Mouse (Mus musculus) embryonic facial prominence, embryonic 14.5 days (tissue): Measurements from ENCODE around the gene Abhd2. TPM values are rescaled to one million over a fixed set of nuclear protein-coding genes. Genes with fewer than 3 reads are reported as not detected.

ENCODE experiments used
- ATAC-seq: fragments of 200-750 bp; cut with Nextera tagmentation; 2 replicates; pipeline ENCODE4 v1.8.0; 2017; ENCODE audit warnings: low read depth, moderate number of reproducible peaks, moderate TSS enrichment
- DNase-seq: peaks from one replicate; pipeline ENCODE4 v3.0.0-alpha.2; 2015; ENCODE audit warnings: low spot score
- H3K27ac ChIP-seq: fragments of 300-500 bp; sonication (generic); replicated peaks from 2 replicates; pipeline ENCODE4 v1.5.1; 2014; ENCODE audit warnings: low read depth, mild to moderate bottlenecking, low read length, moderate library complexity
- H3K27me3 ChIP-seq: fragments of 300-500 bp; sonication (generic); replicated peaks from 2 replicates; pipeline ENCODE4 v1.6.1; 2014; ENCODE audit warnings: low read length; ENCODE audit not compliant: control insufficient read depth, insufficient read depth
- H3K36me3 ChIP-seq: fragments of 300-500 bp; sonication (generic); 2 replicates; pipeline ENCODE4 v1.6.1; 2014; ENCODE audit warnings: low read length, mixed read lengths; ENCODE audit not compliant: control insufficient read depth, insufficient read depth
- H3K4me1 ChIP-seq: fragments of 300-500 bp; sonication (generic); 2 replicates; pipeline ENCODE4 v1.6.1; 2014; ENCODE audit warnings: antibody characterized with exemption, low read length; ENCODE audit not compliant: control insufficient read depth, insufficient read depth
- H3K4me2 ChIP-seq: fragments of 300-500 bp; sonication (generic); 2 replicates; pipeline ENCODE4 v1.6.1; 2014; ENCODE audit warnings: low read depth, mild to moderate bottlenecking, low read length, moderate library complexity, mixed read lengths
- H3K4me3 ChIP-seq: fragments of 300-500 bp; sonication (generic); 2 replicates; pipeline ENCODE4 v1.5.1; 2014; ENCODE audit warnings: low read depth, mild to moderate bottlenecking, low read length
- H3K9ac ChIP-seq: fragments of 300-500 bp; sonication (generic); 2 replicates; pipeline ENCODE4 v1.6.1; 2014; ENCODE audit warnings: low read depth, mild to moderate bottlenecking, low read length, moderate library complexity, mixed read lengths
- H3K9me3 ChIP-seq: fragments of 300-500 bp; sonication (generic); 2 replicates; pipeline ENCODE4 v1.6.1; 2016; ENCODE audit warnings: low read length; ENCODE audit not compliant: control insufficient read depth
- WGBS: fragments of 180-500 bp; shearing (Covaris S2); extraction: QIAGEN DNeasy Blood & Tissue Kit; methylation state at CpG from one replicate; pipeline ENCODE4 v1.1.7; 2014; 5-methylcytosine and 5-hydroxymethylcytosine counted together
- polyA plus RNA-seq: library from polyadenylated mRNA; unstranded; fragments of >200 nt; fragmentation: Nextera tagmentation; extraction: Ambion mirVana; gene quantifications from 2 replicates; pipeline ENCODE4 v1.2.1, GENCODE M21; 2014

Gene Abhd2
- polyA plus RNA-seq, 1 experiment from 2014 or later: 14.5 TPM

DNA sequence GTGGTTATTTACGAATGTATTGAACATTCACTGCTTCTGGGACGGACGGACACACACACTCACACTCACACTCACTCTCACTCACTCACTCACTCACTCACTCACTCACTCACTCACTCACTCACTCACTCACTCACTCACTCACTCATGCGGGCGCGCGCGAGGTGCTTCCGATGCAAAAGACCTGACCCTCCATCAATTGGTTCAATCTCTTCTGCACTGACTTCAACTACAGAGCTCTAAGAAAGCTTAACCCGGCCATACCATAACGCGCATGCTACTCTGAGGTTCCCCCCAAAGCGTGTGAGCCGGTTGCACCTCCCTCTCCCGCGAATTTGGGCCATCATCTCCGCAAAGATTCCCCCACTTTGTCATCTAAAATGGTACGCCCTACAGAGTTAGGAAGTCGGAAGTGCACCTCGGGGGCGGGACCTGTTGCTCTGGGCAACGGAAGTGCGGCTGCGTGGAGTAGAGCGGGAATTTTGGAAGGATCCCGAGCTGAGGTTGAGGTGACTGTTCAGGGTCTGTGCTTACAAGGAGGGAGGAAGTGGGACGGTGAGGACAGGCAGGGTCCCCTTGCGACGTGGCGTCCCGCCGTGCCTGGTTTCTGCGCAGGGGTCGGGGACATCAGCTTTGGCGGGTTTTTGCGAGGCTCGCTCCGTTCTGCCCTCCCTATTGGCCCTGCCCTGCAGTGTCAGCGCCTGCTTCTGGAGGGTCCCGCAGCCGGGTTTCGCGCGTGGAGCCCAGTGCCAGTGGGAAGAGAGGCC lies 119.1 kb downstream of the Abhd2 start, which contains the start of gene Fanci:
Gene Fanci (plus strand): TSS at position 47 of the 767 bp plus-strand sequence.
- Histone ChIP-seq H3K27me3 (no peaks in the 10 kb centered on the region), H3K36me3 (no peaks in the 10 kb centered on the region), H3K4me2 (peak within 1 kb of the TSS; percentile 90), H3K27ac (peak within 1 kb of the TSS; percentile 87), H3K9me3 (no peaks in the 10 kb centered on the region), H3K4me3 (peak within 1 kb of the TSS; percentile 53), H3K9ac (peak within 1 kb of the TSS; percentile 69), H3K4me1 (peaks cover 4% of the 10 kb centered on the region; the same call in 1 of the 2 replicates)
- DNase-seq (peak; percentile 97), ATAC-seq (peak; percentile 95)
- WGBS: under 1% methylated on average over 34 of the region's 44 CpGs

- 53% methylated on average over 9 of the region's 9 CpGs for WGBS
- peak overlapping the region; percentile 90 for H3K4me2 ChIP-seq
- H3K27me3 ChIP-seq: no peaks in the 10 kb centered on the region
- peak overlapping the region; percentile 69 for H3K9ac ChIP-seq
- DNase-seq (no peak), ATAC-seq (no peak)
- 0 out of 2 replicates have a peak overlapping the region, but pooled peaks have one; percentile 87 for H3K27ac ChIP-seq
- peak overlapping the region; percentile 53 for H3K4me3 ChIP-seq
- H3K4me1 ChIP-seq: peaks cover 4% of the 10 kb centered on the region; the same call in 1 of the 2 replicates
- no peaks in the 10 kb centered on the region for H3K36me3 ChIP-seq
- H3K9me3 ChIP-seq: no peaks in the 10 kb centered on the region
These were observed 120.0 kb downstream of the Abhd2 start for GRCm38 (mm10) chr7:79392860-79393513.

GRCm38 (mm10) chr7:79393924-79394323 lies 120.9 kb downstream of the Abhd2 start:
- 99% methylated on average over 7 of the region's 7 CpGs for WGBS
- no peak overlapping the region for H3K9ac ChIP-seq
- no peaks in the 10 kb centered on the region for H3K9me3 ChIP-seq
- no peaks in the 10 kb centered on the region for H3K27me3 ChIP-seq
- no peak overlapping the region for H3K4me2 ChIP-seq
- no peak for DNase-seq
- H3K4me3 ChIP-seq: no peak overlapping the region
- peaks cover 4% of the 10 kb centered on the region; the same call in 1 of the 2 replicates for H3K4me1 ChIP-seq
- no peak for ATAC-seq
- no peak overlapping the region for H3K27ac ChIP-seq
- H3K36me3 ChIP-seq: no peaks in the 10 kb centered on the region

DNA sequence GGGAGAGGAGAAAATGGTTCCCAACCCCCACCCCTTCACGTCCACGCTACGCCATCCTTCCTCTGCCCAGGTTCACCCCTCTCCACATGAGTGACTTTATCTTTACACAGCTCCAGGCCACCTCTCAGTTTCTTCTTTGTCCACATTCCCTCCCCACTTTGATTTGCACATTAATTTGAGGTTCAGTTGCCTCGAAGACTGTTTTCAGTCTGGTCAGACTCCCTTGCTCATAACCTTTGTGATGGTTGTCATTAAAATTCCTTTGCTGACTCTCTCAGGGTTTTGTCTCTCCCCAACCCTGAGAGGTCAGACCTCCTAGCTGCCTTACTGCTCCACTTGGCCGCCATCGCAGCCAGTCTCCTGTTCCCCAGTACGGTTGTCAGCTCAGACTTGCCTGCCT lies 121.7 kb downstream of the Abhd2 start:
- ATAC-seq: no peak
- WGBS: 69% methylated on average over 7 of the region's 7 CpGs
- no peaks in the 10 kb centered on the region for H3K27me3 ChIP-seq

GRCm38 (mm10) chr7:79395186-79395585 lies 122.2 kb downstream of the Abhd2 start:
- Histone ChIP-seq H3K36me3 (no peaks in the 10 kb centered on the region), H3K4me1 (peaks cover 4% of the 10 kb centered on the region; the same call in 1 of the 2 replicates), H3K4me3 (no peak overlapping the region), H3K9ac (no peak overlapping the region), H3K9me3 (no peaks in the 10 kb centered on the region), H3K4me2 (no peak overlapping the region), H3K27ac (no peak overlapping the region), H3K27me3 (no peaks in the 10 kb centered on the region)
- ATAC-seq (no peak), DNase-seq (no peak)
- WGBS: 84% methylated on average over 7 of the region's 7 CpGs

More for the DNA sequence above, 121.7 kb downstream of the Abhd2 start:
- no peak overlapping the region for H3K9ac ChIP-seq
- H3K36me3 ChIP-seq: no peaks in the 10 kb centered on the region
- H3K9me3 ChIP-seq: no peaks in the 10 kb centered on the region
- H3K4me1 ChIP-seq: peaks cover 4% of the 10 kb centered on the region; the same call in 1 of the 2 replicates
- no peak overlapping the region for H3K4me2 ChIP-seq
- no peak overlapping the region for H3K27ac ChIP-seq
- DNase-seq: no peak
- no peak overlapping the region for H3K4me3 ChIP-seq

- WGBS: 81% methylated on average over 10 of the region's 10 CpGs
- H3K27ac ChIP-seq: no peak overlapping the region
These were observed 124.5 kb downstream of the Abhd2 start for GRCm38 (mm10) chr7:79397446-79397963.

DNA sequence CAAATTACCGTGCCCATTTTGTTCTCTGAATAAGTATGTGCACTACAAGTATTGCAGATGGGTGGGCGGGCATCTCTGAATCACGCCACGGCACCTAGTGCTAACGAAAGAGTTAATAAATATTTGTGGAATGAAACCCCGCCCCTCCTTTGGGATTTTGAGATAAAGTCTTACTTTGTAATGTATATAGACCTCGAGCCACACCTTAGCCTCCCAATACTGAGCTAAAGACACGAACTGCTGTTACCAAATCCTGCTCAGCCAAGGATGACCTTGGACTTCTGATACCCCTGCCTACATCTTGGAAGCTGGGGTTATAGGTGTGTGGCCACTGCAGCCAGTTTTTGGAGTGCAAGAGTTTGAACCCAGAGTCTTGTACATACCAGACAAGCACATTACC lies 125.4 kb downstream of the Abhd2 start:
- no peak for DNase-seq
- WGBS: 79% methylated on average over 8 of the region's 8 CpGs
- ATAC-seq: no peak

More at GRCm38 (mm10) chr7:79397446-79397963, 124.5 kb downstream of the Abhd2 start:
- Histone ChIP-seq H3K36me3 (no peaks in the 10 kb centered on the region), H3K27me3 (no peaks in the 10 kb centered on the region), H3K4me1 (peaks cover 4% of the 10 kb centered on the region; the same call in 1 of the 2 replicates), H3K9me3 (no peaks in the 10 kb centered on the region), H3K9ac (no peak overlapping the region), H3K4me2 (no peak overlapping the region), H3K4me3 (no peak overlapping the region)
- ATAC-seq (no peak), DNase-seq (no peak)

GRCm38 (mm10) chr7:79398971-79399370 lies 126.0 kb downstream of the Abhd2 start:
- no peak overlapping the region for H3K27ac ChIP-seq
- H3K4me3 ChIP-seq: no peak overlapping the region
- H3K9ac ChIP-seq: no peak overlapping the region
- no peak for DNase-seq
- no peaks in the 10 kb centered on the region for H3K4me1 ChIP-seq
- H3K36me3 ChIP-seq: no peaks in the 10 kb centered on the region
- no peaks in the 10 kb centered on the region for H3K27me3 ChIP-seq
- ATAC-seq: no peak
- no peaks in the 10 kb centered on the region for H3K9me3 ChIP-seq
- WGBS: 78% methylated on average over 12 of the region's 12 CpGs
- no peak overlapping the region for H3K4me2 ChIP-seq

More for the DNA sequence above, 125.4 kb downstream of the Abhd2 start:
- Histone ChIP-seq H3K4me2 (no peak overlapping the region), H3K9ac (no peak overlapping the region), H3K4me1 (no peaks in the 10 kb centered on the region), H3K36me3 (no peaks in the 10 kb centered on the region), H3K4me3 (no peak overlapping the region), H3K27ac (no peak overlapping the region), H3K27me3 (no peaks in the 10 kb centered on the region), H3K9me3 (no peaks in the 10 kb centered on the region)
